16 mouse cellular contexts compared by ENCODE assay signal in genomic region chr3:84412920-84413319, GRCm38 (mm10).
A peak's percentile ranks its signal among the peaks of the same experiment; 100 is the strongest.
DNase-seq lines count a peak whose midpoint lies in the region; ATAC-seq and TF ChIP-seq lines count a peak whose summit lies in the region.
"Had no signal": no experiment of that assay in that cellular context is flagged by ENCODE, and none has a peak within 500 bp of the region (broad histone marks: within the 10 kb centered on the region; RNA-seq: fewer than 3 reads in every experiment).

No protein-coding gene starts in this region.

- no peak overlapping the region for H3K4me2 ChIP-seq in kidney, postnatal 0 days (ENCODE audit: low read length)
- peak overlapping the region; percentile 52 for H3K4me2 ChIP-seq in liver, embryonic 11.5 days
- H3K4me2 ChIP-seq: limb, embryonic 15.5 days had no signal

- no peak overlapping the region for H3K9ac ChIP-seq in kidney, postnatal 0 days (ENCODE audit: low read depth, low read length)
- H3K9ac ChIP-seq in liver, embryonic 11.5 days (ENCODE audit: low read depth, low read length) = no peak overlapping the region
- H3K9ac ChIP-seq: limb, embryonic 15.5 days had no signal

- no peak overlapping the region for H3K4me3 ChIP-seq in kidney, postnatal 0 days (replicated peaks; ENCODE audit: low read depth, low read length)
- H3K4me3 ChIP-seq in liver, embryonic 11.5 days (ENCODE audit: low read depth, low read length) = no peak overlapping the region
- H3K4me3 ChIP-seq: heart, embryonic 10.5 days; limb, embryonic 15.5 days had no signal

- no peaks in the 10 kb centered on the region for H3K4me1 ChIP-seq in kidney, postnatal 0 days (replicated peaks; ENCODE audit: insufficient read depth, low read length)
- H3K4me1 ChIP-seq in liver, embryonic 11.5 days (replicated peaks; ENCODE audit: control insufficient read depth, insufficient read depth, low read length) = peaks cover 33% of the 10 kb centered on the region

- ATAC-seq in kidney, postnatal 0 days (replicated peaks; ENCODE audit: low FRiP score, low read depth) = peak; percentile 58
- peak; percentile 40; the same call in 1 of the 2 replicates for ATAC-seq in erythroid progenitor cell, adult 5-6 weeks (replicated peaks; ENCODE audit: low FRiP score, poor library complexity, severe bottlenecking)
- ATAC-seq in liver, embryonic 11.5 days (replicated peaks; ENCODE audit: low FRiP score) = no peak
- ATAC-seq: forebrain, embryonic 16.5 days; hindbrain, postnatal 0 days had no signal

- H3K9me3 ChIP-seq in kidney, postnatal 0 days (replicated peaks; ENCODE audit: low read length) = no peaks in the 10 kb centered on the region
- no peaks in the 10 kb centered on the region for H3K9me3 ChIP-seq in liver, embryonic 11.5 days (ENCODE audit: control insufficient read depth, low read length)
- H3K9me3 ChIP-seq: heart, embryonic 10.5 days; limb, embryonic 15.5 days had no signal

- H3K36me3 ChIP-seq in kidney, postnatal 0 days (ENCODE audit: insufficient read depth, low read length) = no peaks in the 10 kb centered on the region
- no peaks in the 10 kb centered on the region for H3K36me3 ChIP-seq in liver, embryonic 11.5 days (ENCODE audit: control insufficient read depth, insufficient read depth, low read length)
- H3K36me3 ChIP-seq: heart, embryonic 10.5 days; limb, embryonic 15.5 days had no signal

- TF ChIP-seq CTCF in kidney, postnatal 0 days (IDR thresholded peaks at IDR 0.05; ENCODE audit: low read depth) = no peak

- no peaks in the 10 kb centered on the region for H3K27me3 ChIP-seq in kidney, postnatal 0 days (ENCODE audit: insufficient read depth, low read length)
- H3K27me3 ChIP-seq in liver, embryonic 11.5 days (replicated peaks; ENCODE audit: control insufficient read depth, insufficient read depth, low read length) = no peaks in the 10 kb centered on the region
- H3K27me3 ChIP-seq: limb, embryonic 15.5 days had no signal

- H3K27ac ChIP-seq in kidney, postnatal 0 days = no peak overlapping the region
- peak overlapping the region; percentile 51 for H3K27ac ChIP-seq in liver, embryonic 11.5 days (ENCODE audit: low read depth, low read length)
- H3K27ac ChIP-seq: heart, embryonic 10.5 days; hindbrain, postnatal 0 days; limb, embryonic 15.5 days had no signal

- 36% methylated on average over 5 of the region's 5 CpGs for WGBS in kidney, postnatal 0 days
- 45% methylated on average over 5 of the region's 5 CpGs for WGBS in liver, embryonic 11.5 days

- DNase-seq in kidney, postnatal 0 days (ENCODE audit: low spot score) = no peak
- no peak for DNase-seq in kidney, postnatal 4 days
- DNase-seq in liver, embryonic 11.5 days (ENCODE audit: low spot score) = no peak
- peak; percentile 75 for DNase-seq in yolk sac, embryonic 10.5 days (ENCODE audit: low spot score)
- no peak for DNase-seq in adipocyte (ENCODE audit: low spot score)
- no peak for DNase-seq in thymus, postnatal 14 days
- DNase-seq: adrenal gland, postnatal 25 days; cerebellum, adult 9-10 months; embryo, embryonic 11 days; lung, postnatal 4 days; right cerebral cortex, postnatal 14 days had no signal
